Mouse (Mus musculus): ENCODE data around the gene Adamts9. TPM values are rescaled to one million over a fixed set of nuclear protein-coding genes. Genes with fewer than 3 reads are reported as not detected.

The Adamts9 gene
- total RNA-seq, 4 experiments from 2014 or later: 15.1 to 22.1 (median 18.6) TPM

- DNase-seq: no peak
Measured at GRCm38 (mm10) chr6:92860285-92860912, 82.9 kb downstream of the Adamts9 start.

DNA sequence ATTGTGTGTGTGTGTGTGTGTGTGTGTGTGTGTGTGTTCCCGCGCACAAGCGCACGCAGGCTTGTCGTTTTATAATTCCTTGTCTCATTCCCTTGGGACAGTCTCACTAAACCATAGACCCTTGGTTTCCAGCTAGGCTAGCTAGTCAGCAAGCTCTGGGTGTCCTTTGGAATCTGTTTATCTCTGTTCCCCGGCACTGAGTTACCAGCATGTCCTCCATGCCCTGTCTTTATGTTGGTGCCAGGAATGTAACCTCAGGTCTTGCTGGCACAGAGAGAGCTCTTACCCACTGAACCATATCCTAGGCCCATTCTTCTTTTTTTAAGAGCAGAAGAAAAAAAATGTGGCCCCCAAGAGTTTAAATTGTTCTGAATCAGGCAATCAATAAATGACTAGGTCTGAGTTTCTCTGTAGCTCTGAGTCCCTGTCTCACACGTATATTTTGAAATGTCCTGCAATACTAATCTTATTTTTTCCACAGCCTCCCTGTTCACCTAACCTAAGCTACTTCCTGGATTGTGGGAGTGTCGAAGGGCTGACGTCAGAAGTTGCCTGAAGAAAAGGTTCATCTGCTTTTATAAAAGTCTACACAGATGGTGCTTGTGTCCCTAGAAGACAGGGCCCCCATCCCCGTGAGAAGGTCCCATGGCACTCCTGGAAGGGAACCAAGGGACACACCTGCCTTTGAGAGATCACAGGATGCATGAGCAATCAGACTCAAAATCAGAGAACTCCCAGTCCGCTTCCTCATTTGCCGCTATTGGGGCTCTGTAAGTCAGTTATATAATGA lies 84.4 kb downstream of the Adamts9 start:
- no peak for DNase-seq

DNA sequence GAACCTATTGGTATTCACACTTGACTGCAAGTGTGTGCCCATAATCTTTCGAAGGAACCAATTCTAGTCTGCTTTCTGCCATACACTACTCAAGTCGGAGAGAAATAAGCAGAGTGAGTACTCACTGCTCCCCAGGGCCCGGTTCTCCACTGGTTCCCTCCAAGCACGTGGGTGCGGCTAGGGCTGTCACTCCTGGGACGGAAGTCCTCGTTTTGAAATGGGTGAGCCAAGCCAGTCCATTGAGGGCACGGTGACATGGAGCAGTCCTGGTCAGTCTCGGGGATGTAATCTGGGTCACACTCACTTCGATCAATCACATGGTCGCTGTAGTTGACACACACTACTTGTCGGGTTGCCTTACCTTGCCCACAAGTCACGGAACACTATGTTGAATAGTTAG lies 85.5 kb downstream of the Adamts9 start:
- DNase-seq: no peak

- no peak for DNase-seq
Measured at GRCm38 (mm10) chr6:92854873-92855272, 88.4 kb downstream of the Adamts9 start.

GRCm38 (mm10) chr6:92850250-92850649 lies 93.0 kb downstream of the Adamts9 start:
- DNase-seq: peak; percentile 73

GRCm38 (mm10) chr6:92849208-92849607 lies 94.1 kb downstream of the Adamts9 start:
- no peak for DNase-seq

DNA sequence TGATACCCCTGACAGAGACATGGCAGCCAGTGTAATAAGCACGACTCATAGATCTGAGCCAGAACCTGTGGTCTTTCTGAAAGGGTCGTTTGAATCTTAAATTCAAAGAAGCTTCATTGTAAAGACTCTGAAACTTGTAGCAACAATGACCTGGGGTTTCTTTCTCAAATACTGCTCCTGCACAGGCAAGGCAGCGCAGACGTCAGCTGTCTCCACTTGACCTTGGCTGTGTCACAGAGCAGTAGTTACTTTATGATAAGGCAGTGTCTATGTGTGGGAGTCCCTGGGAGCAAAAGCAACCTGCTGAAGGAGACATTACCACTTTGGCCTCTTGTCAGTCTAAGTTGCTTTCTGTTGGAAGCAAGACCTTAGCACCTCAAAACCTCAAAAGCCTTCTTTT lies 96.7 kb downstream of the Adamts9 start:
- DNase-seq: no peak

DNA sequence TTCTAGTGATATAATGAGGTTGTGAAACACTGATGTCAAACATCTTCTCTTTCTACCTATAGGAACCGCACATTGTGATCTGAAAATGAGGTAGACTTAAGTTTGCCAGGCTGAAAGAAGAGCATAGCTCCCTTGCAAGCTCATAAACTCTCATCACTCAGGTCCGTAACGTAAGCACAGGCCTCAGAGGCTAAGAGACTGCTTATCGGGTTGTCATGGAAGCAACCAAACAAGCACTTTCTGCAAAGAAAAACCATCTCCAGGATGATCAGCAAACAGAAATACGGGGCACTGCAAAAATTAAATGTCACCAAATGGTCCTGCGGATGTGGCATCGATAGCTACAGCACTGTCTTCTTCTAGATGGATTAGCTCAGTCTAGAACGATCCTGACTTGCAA lies 97.4 kb downstream of the Adamts9 start:
- no peak for DNase-seq

DNA sequence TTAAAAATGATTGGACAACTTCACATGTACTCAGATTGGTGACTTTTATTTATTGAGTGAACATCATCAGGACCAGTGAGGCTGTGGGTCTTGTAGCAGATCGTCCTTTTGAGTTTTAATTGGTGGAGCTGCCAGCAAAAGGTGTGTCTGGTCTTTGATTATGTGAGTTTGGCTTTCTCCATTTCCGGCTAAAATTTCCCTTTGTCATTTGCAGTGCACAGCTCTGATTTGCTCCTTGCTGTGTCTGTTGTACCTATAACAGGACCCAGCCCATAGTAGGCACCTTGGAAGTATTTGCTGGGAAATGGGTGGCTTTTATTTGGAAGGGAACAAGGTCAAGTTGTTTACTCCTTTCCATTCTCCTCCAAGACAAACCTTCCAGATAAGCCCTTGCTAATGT lies 99.8 kb downstream of the Adamts9 start:
- no peak for DNase-seq

GRCm38 (mm10) chr6:92842000-92842399 lies 101.3 kb downstream of the Adamts9 start:
- no peak for DNase-seq

DNA sequence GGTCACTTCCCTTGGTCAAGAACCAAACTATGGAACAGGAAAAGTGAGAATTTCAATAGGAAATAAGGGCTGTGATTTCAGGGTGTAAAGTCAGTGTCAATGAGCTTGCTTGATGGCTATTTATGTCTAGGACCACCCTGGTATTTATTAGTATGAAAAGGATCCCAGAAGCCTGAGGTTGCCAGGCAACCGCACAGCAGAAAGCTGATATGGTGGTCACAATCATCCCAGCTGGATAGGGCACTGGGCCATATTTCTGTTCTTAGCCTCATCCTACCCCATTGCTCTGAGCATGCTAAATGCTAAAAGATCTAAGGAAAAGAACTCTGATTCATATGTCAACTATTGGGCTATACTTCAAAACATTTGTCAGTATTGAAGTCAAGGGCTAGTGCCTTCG lies 112.2 kb downstream of the Adamts9 start:
- no peak for DNase-seq

GRCm38 (mm10) chr6:92829148-92829547 lies 114.1 kb downstream of the Adamts9 start:
- no peak for DNase-seq

- peak; percentile 32 for DNase-seq
Measured at GRCm38 (mm10) chr6:92827360-92827759, 115.9 kb downstream of the Adamts9 start.

DNA sequence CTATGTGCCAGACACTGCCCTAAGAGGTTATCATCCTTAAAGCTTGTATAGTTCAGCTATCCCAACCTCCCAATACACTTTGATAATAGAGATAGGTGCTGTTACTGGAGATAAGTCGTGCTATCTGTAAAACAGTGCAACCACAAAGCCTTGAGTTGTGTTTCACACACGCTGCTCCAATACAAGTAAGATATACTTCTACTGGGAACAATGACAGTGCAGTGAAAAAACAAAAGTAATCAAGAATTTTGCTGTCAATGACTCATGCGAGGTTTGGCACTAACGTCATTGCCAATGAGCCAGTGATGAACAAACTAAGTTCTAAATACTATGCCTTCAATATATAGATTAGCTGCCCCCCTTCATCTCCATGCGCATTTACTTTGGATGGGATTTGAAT lies 116.7 kb downstream of the Adamts9 start:
- no peak for DNase-seq

- no peak for DNase-seq
Measured at GRCm38 (mm10) chr6:92823991-92824390, 119.3 kb downstream of the Adamts9 start.

- peak; percentile 31 for DNase-seq
Measured at GRCm38 (mm10) chr6:92822006-92822405, 121.3 kb downstream of the Adamts9 start.

DNA sequence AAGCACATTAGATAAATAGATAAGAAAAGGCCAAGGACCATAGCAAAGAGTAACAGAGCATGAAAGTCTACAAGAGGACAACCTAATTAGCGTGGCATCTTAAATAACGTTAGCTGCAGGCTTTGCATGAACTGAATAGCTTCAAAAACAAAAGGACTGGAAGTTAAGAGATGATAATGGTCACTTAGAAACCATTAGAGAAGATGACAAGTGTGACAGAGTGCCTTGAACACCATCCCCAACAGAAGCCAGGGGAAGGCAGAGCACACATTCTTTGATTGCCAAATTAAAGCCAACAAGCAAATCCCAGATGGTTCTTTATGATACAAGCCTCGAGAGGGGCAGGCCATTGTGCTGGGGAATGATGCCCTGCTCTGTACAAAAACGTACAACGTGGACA lies 121.7 kb downstream of the Adamts9 start:
- no peak for DNase-seq

- no peak for DNase-seq
Measured at GRCm38 (mm10) chr6:92817661-92818060, 125.6 kb downstream of the Adamts9 start.

DNA sequence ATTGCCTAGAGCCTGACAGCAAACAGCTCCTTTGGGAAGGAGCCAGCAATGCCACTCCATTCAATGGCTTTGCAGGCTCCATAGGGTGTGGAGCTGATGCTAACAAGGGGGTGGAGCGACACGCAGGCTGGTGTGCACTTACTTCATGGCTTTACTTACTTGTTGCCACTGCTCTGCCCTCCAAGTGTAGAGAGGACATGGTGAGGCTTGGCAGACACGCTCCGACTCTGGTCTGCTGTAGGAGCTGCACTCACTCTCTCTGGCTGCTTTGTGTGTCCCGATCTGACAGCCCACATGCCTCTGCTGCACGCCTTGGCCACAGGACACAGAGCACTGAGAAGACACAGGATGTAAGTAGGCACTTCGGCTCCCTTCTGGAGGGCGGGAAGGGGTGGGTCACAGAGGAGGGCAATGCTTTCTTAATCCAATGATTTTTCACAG lies 127.0 kb downstream of the Adamts9 start, which contains the start of gene A730049H05Rik:
Gene A730049H05Rik, plus strand, starts transcription at position 168 of the 441 bp plus-strand sequence.
- DNase-seq: no peak

GRCm38 (mm10) chr6:92812702-92813370 lies 130.5 kb downstream of the Adamts9 start:
- DNase-seq: no peak

- no peak for DNase-seq
Measured at GRCm38 (mm10) chr6:92811566-92811965, 131.7 kb downstream of the Adamts9 start.

- DNase-seq: no peak
Measured at GRCm38 (mm10) chr6:92810628-92811027, 132.7 kb downstream of the Adamts9 start.

DNA sequence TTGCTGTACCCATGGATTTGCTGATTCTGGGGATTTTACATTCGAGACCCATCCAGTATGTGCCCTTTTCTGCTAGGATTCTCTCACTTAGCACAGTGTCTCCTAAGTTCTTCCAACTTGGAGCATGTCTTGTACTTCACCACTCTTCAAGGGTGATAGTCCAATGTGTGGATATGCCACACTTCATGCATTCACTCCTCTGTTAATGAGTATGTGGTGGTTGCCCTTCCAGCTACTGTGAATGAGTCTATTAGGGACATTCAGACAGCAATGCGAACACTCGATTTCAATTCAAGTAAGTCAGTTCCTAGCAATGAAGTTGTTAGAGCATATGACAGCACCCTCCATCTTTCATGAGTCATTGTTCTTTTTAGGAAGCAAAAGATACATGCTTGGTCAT lies 133.5 kb downstream of the Adamts9 start:
- no peak for DNase-seq
